Mouse (Mus musculus) liver, embryonic 14.5 days (tissue): ENCODE measurements around the gene Lingo2.

ENCODE experiments used
- CTCF ChIP-seq: IDR thresholded peaks from 2 replicates; pipeline ENCODE4 v1.5.1; 2016; ENCODE audit warnings: antibody characterized with exemption, low read depth, control low read depth
- EP300 ChIP-seq: IDR thresholded peaks from 2 replicates; pipeline ENCODE4 v1.6.1; 2016; ENCODE audit warnings: antibody characterized with exemption, low read depth

- no peak for TF ChIP-seq EP300
- no peak for TF ChIP-seq CTCF
Measured at GRCm38 (mm10) chr4:36262436-36263169, 688.9 kb downstream of the Lingo2 start.
